Mouse (Mus musculus): ENCODE measurements around the gene Gm35549.

DNA sequence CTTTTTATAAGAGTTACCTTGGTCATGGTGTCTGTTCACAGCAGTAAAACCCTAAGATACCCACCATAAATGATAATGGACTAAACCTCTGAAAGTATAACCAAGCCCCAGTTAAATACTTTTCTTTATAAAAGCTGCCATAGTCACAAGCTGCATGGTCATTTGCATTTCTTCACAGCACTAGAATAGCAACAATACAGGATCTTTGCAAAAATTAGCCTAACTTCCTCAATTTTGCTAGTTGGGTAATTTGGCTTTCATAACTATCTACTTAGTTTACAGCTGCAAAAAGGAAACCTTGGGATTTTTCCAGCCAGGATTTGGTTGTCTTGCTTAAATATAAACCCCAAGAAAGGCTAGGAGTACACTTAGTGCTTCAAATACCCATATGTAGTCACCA is 16.9 kb upstream of the Gm35549 start:
- TF ChIP-seq CTCF (IDR thresholded peaks at IDR 0.05; ENCODE audit: low read depth): no peak
- TF ChIP-seq EP300 (optimal IDR thresholded peaks at IDR 0.05): no peak

All from stomach, postnatal 0 days (tissue).